Mouse (Mus musculus) midbrain, embryonic 12.5 days (tissue): Measurements from ENCODE around the gene Gcnt1. TPM values are rescaled to one million over a fixed set of nuclear protein-coding genes. Genes with fewer than 3 reads are reported as not detected.

ENCODE experiments used
- ATAC-seq: fragments of 200-750 bp; cut with Nextera tagmentation; 2 replicates; pipeline ENCODE4 v1.8.0; 2017; ENCODE audit warnings: low read depth, moderate TSS enrichment, moderate library complexity; ENCODE audit not compliant: low FRiP score
- H3K27ac ChIP-seq: fragments of 300-500 bp; sonication (generic); replicated peaks from 2 replicates; pipeline ENCODE4 v1.5.1; 2016; ENCODE audit warnings: mild to moderate bottlenecking
- H3K27me3 ChIP-seq: fragments of 300-500 bp; sonication (generic); 2 replicates; pipeline ENCODE4 v1.6.1; 2016; ENCODE audit warnings: mild to moderate bottlenecking
- H3K36me3 ChIP-seq: fragments of 300-500 bp; sonication (generic); 2 replicates; pipeline ENCODE4 v1.6.1; 2016
- H3K4me1 ChIP-seq: fragments of 300-500 bp; sonication (generic); 2 replicates; pipeline ENCODE4 v1.6.1; 2016
- H3K4me2 ChIP-seq: fragments of 300-500 bp; sonication (generic); replicated peaks from 2 replicates; pipeline ENCODE4 v1.6.1; 2016; ENCODE audit warnings: mild to moderate bottlenecking, moderate library complexity
- H3K4me3 ChIP-seq: fragments of 300-500 bp; sonication (generic); 2 replicates; pipeline ENCODE4 v1.5.1; 2016; ENCODE audit warnings: mild to moderate bottlenecking
- H3K9ac ChIP-seq: fragments of 300-500 bp; sonication (generic); replicated peaks from 2 replicates; pipeline ENCODE4 v1.6.1; 2016; ENCODE audit warnings: mild to moderate bottlenecking, moderate library complexity
- H3K9me3 ChIP-seq: fragments of 300-500 bp; sonication (generic); 2 replicates; pipeline ENCODE4 v1.6.1; 2016; ENCODE audit warnings: mild to moderate bottlenecking
- WGBS: fragments of 180-500 bp; shearing (Covaris S2); methylation state at CpG from one replicate; pipeline ENCODE4 v1.1.7; 2016; 5-methylcytosine and 5-hydroxymethylcytosine counted together
- polyA plus RNA-seq: library from polyadenylated mRNA; unstranded; fragments of >200 nt; fragmentation: Nextera tagmentation; extraction: Ambion mirVana; gene quantifications from 2 replicates; pipeline ENCODE4 v1.2.1, GENCODE M21; 2016

Gene Gcnt1
- polyA plus RNA-seq, 1 experiment from 2014 or later, result 2.6 TPM

DNA sequence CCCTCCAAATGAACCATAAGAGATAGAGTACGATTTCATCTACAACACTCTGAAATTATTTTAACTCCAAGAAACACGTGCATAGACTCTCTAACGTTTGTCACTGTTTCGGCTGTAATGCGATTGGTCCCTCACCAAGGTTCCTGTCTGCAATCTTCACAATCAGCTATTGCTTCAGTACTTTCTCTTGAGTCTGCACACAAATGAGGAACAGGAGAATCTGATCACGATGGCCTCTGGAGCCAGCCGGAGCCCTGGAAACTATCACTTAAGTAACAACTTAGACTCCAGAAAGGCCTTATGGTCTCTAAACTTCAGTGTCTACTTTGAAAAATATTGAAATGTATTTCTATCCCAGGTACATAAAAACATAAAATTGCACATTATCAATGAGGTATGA, 27.8 kb downstream of the Gcnt1 start:
- 94% methylated on average over 7 of the region's 7 CpGs for WGBS
- Histone ChIP-seq H3K27me3 (no peaks in the 10 kb centered on the region), H3K4me3 (no peak overlapping the region), H3K4me2 (no peak overlapping the region), H3K36me3 (no peaks in the 10 kb centered on the region), H3K9ac (no peak overlapping the region), H3K9me3 (no peaks in the 10 kb centered on the region), H3K27ac (no peak overlapping the region), H3K4me1 (no peaks in the 10 kb centered on the region)
- ATAC-seq, result no peak

GRCm38 (mm10) chr19:17339563-17339962, 33.1 kb downstream of the Gcnt1 start:
- ATAC-seq, result no peak
- 93% methylated on average over 2 of the region's 2 CpGs for WGBS

GRCm38 (mm10) chr19:17337057-17337679, 35.5 kb downstream of the Gcnt1 start:
- no peak overlapping the region for H3K27ac ChIP-seq
- WGBS, result 77% methylated on average over 7 of the region's 7 CpGs

More at GRCm38 (mm10) chr19:17339563-17339962, 33.1 kb downstream of the Gcnt1 start:
- Histone ChIP-seq H3K27ac (no peak overlapping the region), H3K9me3 (no peaks in the 10 kb centered on the region), H3K4me3 (no peak overlapping the region), H3K4me2 (no peak overlapping the region), H3K4me1 (no peaks in the 10 kb centered on the region), H3K9ac (no peak overlapping the region), H3K27me3 (no peaks in the 10 kb centered on the region), H3K36me3 (no peaks in the 10 kb centered on the region)

GRCm38 (mm10) chr19:17336646-17337045, 36.0 kb downstream of the Gcnt1 start:
- no peaks in the 10 kb centered on the region for H3K36me3 ChIP-seq
- H3K4me1 ChIP-seq, result no peaks in the 10 kb centered on the region
- H3K27ac ChIP-seq, result no peak overlapping the region
- no peak overlapping the region for H3K4me2 ChIP-seq
- no peaks in the 10 kb centered on the region for H3K9me3 ChIP-seq
- H3K27me3 ChIP-seq, result no peaks in the 10 kb centered on the region
- no peak overlapping the region for H3K4me3 ChIP-seq
- WGBS, result 67% methylated on average over 7 of the region's 7 CpGs
- no peak overlapping the region for H3K9ac ChIP-seq
- ATAC-seq, result no peak

More at GRCm38 (mm10) chr19:17337057-17337679, 35.5 kb downstream of the Gcnt1 start:
- Histone ChIP-seq H3K27me3 (no peaks in the 10 kb centered on the region), H3K36me3 (no peaks in the 10 kb centered on the region), H3K9ac (no peak overlapping the region), H3K4me1 (no peaks in the 10 kb centered on the region), H3K4me3 (no peak overlapping the region), H3K9me3 (no peaks in the 10 kb centered on the region), H3K4me2 (no peak overlapping the region)
- no peak for ATAC-seq

DNA sequence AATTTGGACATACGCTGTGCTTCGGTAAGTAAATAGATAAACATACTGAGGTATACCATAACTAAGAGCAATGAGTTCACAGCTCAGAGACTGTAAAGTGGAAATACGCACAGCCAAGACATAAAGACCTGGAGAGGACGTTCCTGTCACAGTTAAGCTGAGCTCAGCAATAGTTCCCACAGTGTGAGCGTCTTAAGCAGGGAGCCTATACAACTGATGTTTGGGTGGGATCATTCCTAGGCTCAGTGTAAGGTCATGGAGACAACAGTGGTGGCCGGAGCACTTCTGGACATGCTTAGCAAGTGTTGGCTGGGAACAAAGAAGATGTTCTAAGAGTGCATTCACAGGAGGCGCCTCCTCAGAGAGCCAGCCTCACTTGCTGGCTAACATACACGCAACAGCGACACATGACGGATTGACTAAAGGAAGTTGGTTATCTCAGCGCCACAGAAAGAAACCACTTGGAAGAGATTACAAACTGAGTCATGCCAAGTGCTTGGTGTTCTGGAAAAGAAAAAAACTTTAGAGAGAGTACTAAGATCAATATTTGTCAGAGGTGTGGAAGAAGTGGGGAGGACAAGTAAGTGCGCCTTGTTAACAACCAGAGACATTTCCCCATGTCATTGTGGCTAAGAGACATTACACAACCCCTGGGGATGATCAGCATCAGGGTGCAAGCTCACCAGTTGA, 37.9 kb downstream of the Gcnt1 start:
- Histone ChIP-seq H3K27me3 (no peaks in the 10 kb centered on the region), H3K4me2 (no peak overlapping the region), H3K36me3 (no peaks in the 10 kb centered on the region), H3K9me3 (no peaks in the 10 kb centered on the region), H3K4me1 (no peaks in the 10 kb centered on the region), H3K4me3 (no peak overlapping the region), H3K27ac (no peak overlapping the region), H3K9ac (no peak overlapping the region)
- no peak for ATAC-seq
- 88% methylated on average over 12 of the region's 12 CpGs for WGBS

GRCm38 (mm10) chr19:17333043-17333442, 39.6 kb downstream of the Gcnt1 start:
- Histone ChIP-seq H3K9ac (no peak overlapping the region), H3K36me3 (no peaks in the 10 kb centered on the region), H3K4me1 (no peaks in the 10 kb centered on the region), H3K27me3 (no peaks in the 10 kb centered on the region), H3K27ac (no peak overlapping the region), H3K4me2 (no peak overlapping the region), H3K4me3 (no peak overlapping the region), H3K9me3 (no peaks in the 10 kb centered on the region)
- WGBS, result 72% methylated on average over 7 of the region's 7 CpGs
- ATAC-seq, result no peak

GRCm38 (mm10) chr19:17328916-17329315, 43.7 kb downstream of the Gcnt1 start:
- ATAC-seq, result no peak
- no peaks in the 10 kb centered on the region for H3K36me3 ChIP-seq
- H3K27ac ChIP-seq, result no peak overlapping the region
- H3K27me3 ChIP-seq, result no peaks in the 10 kb centered on the region
- 95% methylated on average over 10 of the region's 10 CpGs for WGBS
- H3K4me1 ChIP-seq, result no peaks in the 10 kb centered on the region
- no peaks in the 10 kb centered on the region for H3K9me3 ChIP-seq
- H3K4me3 ChIP-seq, result no peak overlapping the region
- H3K4me2 ChIP-seq, result no peak overlapping the region
- H3K9ac ChIP-seq, result no peak overlapping the region

- Histone ChIP-seq H3K4me2 (no peak overlapping the region), H3K27ac (no peak overlapping the region), H3K9me3 (no peaks in the 10 kb centered on the region), H3K9ac (no peak overlapping the region), H3K4me3 (no peak overlapping the region), H3K36me3 (no peaks in the 10 kb centered on the region), H3K4me1 (no peaks in the 10 kb centered on the region), H3K27me3 (no peaks in the 10 kb centered on the region)
- ATAC-seq, result no peak
- 90% methylated on average over 6 of the region's 6 CpGs for WGBS
Measured at GRCm38 (mm10) chr19:17327881-17328404, 44.7 kb downstream of the Gcnt1 start.

- ATAC-seq, result no peak
- Histone ChIP-seq H3K4me2 (no peak overlapping the region), H3K27me3 (no peaks in the 10 kb centered on the region), H3K36me3 (no peaks in the 10 kb centered on the region), H3K9me3 (no peaks in the 10 kb centered on the region), H3K27ac (no peak overlapping the region), H3K9ac (no peak overlapping the region), H3K4me1 (no peaks in the 10 kb centered on the region), H3K4me3 (no peak overlapping the region)
- WGBS, result 91% methylated on average over 5 of the region's 5 CpGs
Measured at GRCm38 (mm10) chr19:17323689-17324241, 48.9 kb downstream of the Gcnt1 start.

GRCm38 (mm10) chr19:17323006-17323688, 49.5 kb downstream of the Gcnt1 start:
- Histone ChIP-seq H3K4me2 (no peak overlapping the region), H3K36me3 (no peaks in the 10 kb centered on the region), H3K4me1 (no peaks in the 10 kb centered on the region), H3K9ac (no peak overlapping the region), H3K4me3 (no peak overlapping the region), H3K9me3 (no peaks in the 10 kb centered on the region), H3K27ac (no peak overlapping the region), H3K27me3 (no peaks in the 10 kb centered on the region)
- 88% methylated on average over 11 of the region's 11 CpGs for WGBS
- no peak for ATAC-seq

DNA sequence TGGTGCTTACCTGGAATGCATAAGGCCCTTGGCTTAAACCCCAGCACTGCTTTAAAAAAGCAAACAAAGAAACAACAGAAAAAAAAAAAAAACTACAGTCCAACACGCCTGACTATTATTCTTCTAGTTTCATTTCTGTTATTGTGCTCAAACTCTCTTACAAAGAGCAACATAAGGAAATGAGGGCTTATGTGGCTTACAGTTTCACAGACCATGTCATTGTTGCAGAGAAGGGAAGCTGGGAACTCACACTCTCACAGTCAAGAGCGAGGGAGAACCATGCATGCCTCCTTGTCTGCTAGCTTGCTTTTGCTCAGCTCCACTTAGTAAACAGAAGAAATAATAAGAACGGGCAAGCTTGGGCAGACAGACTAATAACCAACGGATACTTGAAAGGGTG, 52.9 kb downstream of the Gcnt1 start:
- Histone ChIP-seq H3K27me3 (no peaks in the 10 kb centered on the region), H3K4me3 (no peak overlapping the region), H3K4me1 (no peaks in the 10 kb centered on the region), H3K9me3 (no peaks in the 10 kb centered on the region), H3K4me2 (no peak overlapping the region), H3K9ac (no peak overlapping the region), H3K36me3 (no peaks in the 10 kb centered on the region), H3K27ac (no peak overlapping the region)
- no peak for ATAC-seq
- 92% methylated on average over 4 of the region's 4 CpGs for WGBS

DNA sequence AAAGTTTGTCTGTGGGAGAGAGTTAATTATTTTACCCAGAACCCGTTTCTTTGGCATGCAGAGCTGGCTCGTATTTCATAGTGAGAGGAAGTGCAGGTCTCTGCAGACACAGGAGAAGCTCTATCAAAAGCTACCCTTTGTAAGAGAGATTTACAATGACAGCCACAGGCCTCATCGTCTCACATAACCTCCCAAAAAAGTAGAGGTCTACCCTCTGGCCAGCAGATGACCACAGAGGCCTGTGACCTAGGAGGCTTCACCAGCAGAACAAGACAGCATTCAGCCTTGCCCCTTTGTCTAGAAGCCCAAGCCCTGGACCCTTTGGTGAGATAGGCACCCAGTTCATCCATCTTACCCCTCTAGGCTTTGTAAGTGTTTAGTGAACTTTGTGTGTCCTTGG, 53.9 kb downstream of the Gcnt1 start:
- no peak for ATAC-seq
- H3K9me3 ChIP-seq, result no peaks in the 10 kb centered on the region
- no peaks in the 10 kb centered on the region for H3K27me3 ChIP-seq
- H3K9ac ChIP-seq, result no peak overlapping the region
- no peaks in the 10 kb centered on the region for H3K4me1 ChIP-seq
- 47% methylated on average over 3 of the region's 3 CpGs for WGBS
- no peaks in the 10 kb centered on the region for H3K36me3 ChIP-seq
- H3K4me3 ChIP-seq, result no peak overlapping the region
- no peak overlapping the region for H3K27ac ChIP-seq
- H3K4me2 ChIP-seq, result no peak overlapping the region
